ENCODE assay signal across 8 mouse cellular contexts in genomic region chr3:89772588-89772967, GRCm38 (mm10). TPM values are rescaled to one million over a fixed set of nuclear protein-coding genes. Genes with fewer than 3 reads are reported as not detected.
DNase-seq lines count a peak whose midpoint lies in the region; ATAC-seq lines count a peak whose summit lies in the region.

No protein-coding gene starts in this region.

- peak overlapping the region; percentile 82 for H3K4me2 ChIP-seq in hindbrain, embryonic 13.5 days

- peak; percentile 96 for DNase-seq in R1 (ENCODE audit: low read depth, low spot score)
- peak; percentile 91 for DNase-seq in cerebellum, postnatal 25 days
- DNase-seq in frontal cortex, postnatal 25 days (ENCODE audit: low spot score in 2 of 2), result peak; percentile 66 to 77
- peak; percentile 73 for DNase-seq in layer of hippocampus, postnatal 25 days (ENCODE audit: extremely low spot score in 1 of 2, low spot score in 1 of 2)
- DNase-seq in lung, postnatal 14 days, result peak; percentile 83
- peak; percentile 76 for DNase-seq in ovary, postnatal 36 days (ENCODE audit: low spot score)
- DNase-seq in thymus, postnatal 14 days, result peak; percentile 90

- H3K4me1 ChIP-seq in hindbrain, embryonic 13.5 days (replicated peaks), result peaks cover 49% of the 10 kb centered on the region

- peak; percentile 80 for ATAC-seq in hindbrain, embryonic 13.5 days (ENCODE audit: low FRiP score)

- peaks cover 19% of the 10 kb centered on the region for H3K36me3 ChIP-seq in hindbrain, embryonic 13.5 days

- H3K4me3 ChIP-seq in hindbrain, embryonic 13.5 days, result peak overlapping the region; percentile 97

- under 1% methylated on average over 17 of the region's 17 CpGs for WGBS in hindbrain, embryonic 13.5 days

- H3K9me3 ChIP-seq in hindbrain, embryonic 13.5 days, result no peaks in the 10 kb centered on the region

- H3K9ac ChIP-seq in hindbrain, embryonic 13.5 days, result peak overlapping the region; percentile 100

- H3K27ac ChIP-seq in hindbrain, embryonic 13.5 days, result peak overlapping the region; percentile 98

- H3K27me3 ChIP-seq in hindbrain, embryonic 13.5 days, result no peaks in the 10 kb centered on the region

RNA-seq across cellular contexts. Expression of gene Ube2q1, which starts 0.8 kb away (rescaled TPM):
- polyA plus RNA-seq in hindbrain, embryonic 13.5 days (2015; fragmentation: Nextera tagmentation; extraction: Ambion mirVana), result 13.5 and 14.4 TPM in 2 replicates
- total RNA-seq in layer of hippocampus, postnatal 25 days (2021), result 10 to 100 TPM; 92.7 to 95.9 TPM

RNA-seq across cellular contexts. Expression of gene Chrnb2, which starts 8.1 kb away (rescaled TPM):
- 28.1 and 30.7 TPM in 2 replicates for polyA plus RNA-seq in hindbrain, embryonic 13.5 days (2015; fragmentation: Nextera tagmentation; extraction: Ambion mirVana)
- total RNA-seq in layer of hippocampus, postnatal 25 days (2021), result 10 to 100 TPM; 28.2 to 30.5 TPM

RNA-seq across cellular contexts. Expression of gene Adar, which starts 57.8 kb away (rescaled TPM):
- polyA plus RNA-seq in hindbrain, embryonic 13.5 days (2015; fragmentation: Nextera tagmentation; extraction: Ambion mirVana), result 19.8 and 23.1 TPM in 2 replicates
- total RNA-seq in layer of hippocampus, postnatal 25 days (2021), result 100 to 1,000 TPM; 104 to 112 TPM

RNA-seq across cellular contexts. Expression of gene She, which starts 58.6 kb away (rescaled TPM):
- polyA plus RNA-seq in hindbrain, embryonic 13.5 days (2015; fragmentation: Nextera tagmentation; extraction: Ambion mirVana), result 1.7 and 2.1 TPM in 2 replicates
- total RNA-seq in layer of hippocampus, postnatal 25 days (2021), result 1 to 10 TPM; 2.7 to 3.1 TPM

Comparison
In these comparisons a context has a peak if more than half of its experiments do, and no peak if none do; other contexts are left out.
1. Peak in every context shown above with its lines: DNase-seq, ATAC-seq, H3K4me3 ChIP-seq and H3K27ac ChIP-seq.